Comparison of ENCODE assay signal across 9 mouse cellular contexts in genomic region chr7:105784556-105784955, GRCm38 (mm10). TPM values are rescaled to one million over a fixed set of nuclear protein-coding genes. Genes with fewer than 3 reads are reported as not detected.
DNase-seq lines count a peak whose midpoint lies in the region; ATAC-seq lines count a peak whose summit lies in the region.
"Had no signal": no experiment of that assay in that cellular context is flagged by ENCODE, and none has a peak within 500 bp of the region (broad histone marks: within the 10 kb centered on the region; RNA-seq: fewer than 3 reads in every experiment).

No protein-coding gene starts in this region.

- no peak for ATAC-seq in kidney, embryonic 15.5 days (replicated peaks; ENCODE audit: low FRiP score)
- no peak for ATAC-seq in embryonic facial prominence, embryonic 15.5 days (ENCODE audit: insufficient number of reproducible peaks, low FRiP score, low TSS enrichment, low read depth)
- ATAC-seq in hindbrain, embryonic 14.5 days (ENCODE audit: low FRiP score), result no peak
- no peak for ATAC-seq in midbrain, embryonic 16.5 days

- peak overlapping the region; percentile 71 for H3K4me2 ChIP-seq in kidney, embryonic 15.5 days
- peak overlapping the region; percentile 24; the same call in 1 of the 2 replicates for H3K4me2 ChIP-seq in embryonic facial prominence, embryonic 15.5 days (replicated peaks)
- H3K4me2 ChIP-seq in hindbrain, embryonic 14.5 days (replicated peaks), result peak overlapping the region; percentile 97
- H3K4me2 ChIP-seq in midbrain, embryonic 16.5 days (ENCODE audit: low read length), result peak overlapping the region; percentile 93

- H3K4me3 ChIP-seq in kidney, embryonic 15.5 days (replicated peaks), result peak overlapping the region; percentile 18; the same call in 1 of the 2 replicates
- 0 out of 2 replicates have a peak overlapping the region, but pooled peaks have one; percentile 4 for H3K4me3 ChIP-seq in embryonic facial prominence, embryonic 15.5 days (replicated peaks)
- peak overlapping the region; percentile 83 for H3K4me3 ChIP-seq in hindbrain, embryonic 14.5 days (replicated peaks; ENCODE audit: low read length)
- H3K4me3 ChIP-seq in midbrain, embryonic 16.5 days (ENCODE audit: low read depth, low read length), result peak overlapping the region; percentile 17; the same call in 1 of the 2 replicates

- no peaks in the 10 kb centered on the region for H3K9me3 ChIP-seq in kidney, embryonic 15.5 days (replicated peaks)
- no peaks in the 10 kb centered on the region for H3K9me3 ChIP-seq in embryonic facial prominence, embryonic 15.5 days (replicated peaks)
- no peaks in the 10 kb centered on the region for H3K9me3 ChIP-seq in hindbrain, embryonic 14.5 days (ENCODE audit: control insufficient read depth, low read length)
- H3K9me3 ChIP-seq in midbrain, embryonic 16.5 days (replicated peaks; ENCODE audit: control insufficient read depth, low read length, poor library complexity, severe bottlenecking), result no peaks in the 10 kb centered on the region

- peaks cover 51% of the 10 kb centered on the region for H3K4me1 ChIP-seq in kidney, embryonic 15.5 days
- peaks cover 51% of the 10 kb centered on the region for H3K4me1 ChIP-seq in embryonic facial prominence, embryonic 15.5 days
- H3K4me1 ChIP-seq in hindbrain, embryonic 14.5 days (replicated peaks; ENCODE audit: control insufficient read depth, insufficient read depth, low read length), result peaks cover 49% of the 10 kb centered on the region
- peaks cover 56% of the 10 kb centered on the region for H3K4me1 ChIP-seq in midbrain, embryonic 16.5 days (ENCODE audit: control insufficient read depth, insufficient read depth, low read length)

- H3K27ac ChIP-seq in kidney, embryonic 15.5 days, result peak overlapping the region; percentile 71
- no peak overlapping the region for H3K27ac ChIP-seq in embryonic facial prominence, embryonic 15.5 days (replicated peaks)
- peak overlapping the region; percentile 18; the same call in 1 of the 2 replicates for H3K27ac ChIP-seq in hindbrain, embryonic 14.5 days
- no peak overlapping the region for H3K27ac ChIP-seq in midbrain, embryonic 16.5 days (ENCODE audit: low read length)

- no peak overlapping the region for H3K9ac ChIP-seq in kidney, embryonic 15.5 days
- 0 out of 2 replicates have a peak overlapping the region, but pooled peaks have one; percentile 15 for H3K9ac ChIP-seq in embryonic facial prominence, embryonic 15.5 days
- peak overlapping the region; percentile 49; the same call in 1 of the 2 replicates for H3K9ac ChIP-seq in hindbrain, embryonic 14.5 days
- 0 out of 2 replicates have a peak overlapping the region, but pooled peaks have one; percentile 28 for H3K9ac ChIP-seq in midbrain, embryonic 16.5 days (ENCODE audit: low read depth, low read length)

- no peaks in the 10 kb centered on the region for H3K27me3 ChIP-seq in kidney, embryonic 15.5 days
- H3K27me3 ChIP-seq in embryonic facial prominence, embryonic 15.5 days, result no peaks in the 10 kb centered on the region
- no peaks in the 10 kb centered on the region for H3K27me3 ChIP-seq in hindbrain, embryonic 14.5 days (ENCODE audit: control insufficient read depth, insufficient read depth, low read length)
- no peaks in the 10 kb centered on the region for H3K27me3 ChIP-seq in midbrain, embryonic 16.5 days (ENCODE audit: control insufficient read depth, insufficient read depth, low read depth, low read length)

- no peak for DNase-seq in kidney, postnatal 36 days
- DNase-seq in hindbrain, embryonic 14.5 days (ENCODE audit: low spot score), result no peak
- DNase-seq in gastrocnemius, postnatal 25 days, result no peak
- DNase-seq in right cerebral cortex, postnatal 36 days (ENCODE audit: low spot score in 2 of 2), result no peak
- DNase-seq: cerebellum, adult 2 months; thymus, postnatal 25 days had no signal

- 7% methylated on average over 4 of the region's 4 CpGs for WGBS in kidney, embryonic 15.5 days
- 17% methylated on average over 4 of the region's 4 CpGs for WGBS in embryonic facial prominence, embryonic 15.5 days
- WGBS in hindbrain, embryonic 14.5 days, result 7% methylated on average over 4 of the region's 4 CpGs
- WGBS in midbrain, embryonic 16.5 days, result 22% methylated on average over 4 of the region's 4 CpGs

- peaks cover 30% of the 10 kb centered on the region for H3K36me3 ChIP-seq in kidney, embryonic 15.5 days
- peaks cover 17% of the 10 kb centered on the region for H3K36me3 ChIP-seq in embryonic facial prominence, embryonic 15.5 days
- peaks cover 60% of the 10 kb centered on the region for H3K36me3 ChIP-seq in hindbrain, embryonic 14.5 days (replicated peaks; ENCODE audit: control insufficient read depth, insufficient read depth)
- peaks cover 13% of the 10 kb centered on the region; the same call in 1 of the 2 replicates for H3K36me3 ChIP-seq in midbrain, embryonic 16.5 days (ENCODE audit: control insufficient read depth, insufficient read depth, low read length)

RNA-seq across cellular contexts. Expression of gene Dchs1, which starts 2.9 kb away (rescaled TPM):
- 10.2 and 12.1 TPM in 2 replicates for polyA plus RNA-seq in kidney, embryonic 15.5 days (2015; fragmentation: Nextera tagmentation; extraction: Ambion mirVana)
- polyA plus RNA-seq in embryonic facial prominence, embryonic 15.5 days (2015; fragmentation: Nextera tagmentation; extraction: Ambion mirVana), result 15.5 and 17.7 TPM in 2 replicates
- 21.1 and 23.2 TPM in 2 replicates for polyA plus RNA-seq in hindbrain, embryonic 14.5 days (2014; fragmentation: Nextera tagmentation; extraction: Ambion mirVana)
- polyA plus RNA-seq in midbrain, embryonic 16.5 days (2015; fragmentation: Nextera tagmentation; extraction: Ambion mirVana), result 12.5 and 14.3 TPM in 2 replicates
- 1 to 10 TPM; 4.3 to 5.3 TPM for total RNA-seq in gastrocnemius, postnatal 25 days (2021)

RNA-seq across cellular contexts. Expression of gene Mrpl17, which starts 26.3 kb away (rescaled TPM):
- 397 and 398 TPM in 2 replicates for polyA plus RNA-seq in kidney, embryonic 15.5 days (2015; fragmentation: Nextera tagmentation; extraction: Ambion mirVana)
- polyA plus RNA-seq in embryonic facial prominence, embryonic 15.5 days (2015; fragmentation: Nextera tagmentation; extraction: Ambion mirVana), result 345 and 355 TPM in 2 replicates
- polyA plus RNA-seq in hindbrain, embryonic 14.5 days (2014; fragmentation: Nextera tagmentation; extraction: Ambion mirVana), result 164 and 208 TPM in 2 replicates
- 160 TPM in 2 replicates for polyA plus RNA-seq in midbrain, embryonic 16.5 days (2015; fragmentation: Nextera tagmentation; extraction: Ambion mirVana)
- total RNA-seq in gastrocnemius, postnatal 25 days (2021), result 100 to 1,000 TPM in 1 of 2 experiments, 10 to 100 TPM in 1; 98.2 to 104 TPM

RNA-seq across cellular contexts. Expression of gene Tpp1, which starts 32.5 kb away (rescaled TPM):
- polyA plus RNA-seq in kidney, embryonic 15.5 days (2015; fragmentation: Nextera tagmentation; extraction: Ambion mirVana), result 92.7 and 94.9 TPM in 2 replicates
- polyA plus RNA-seq in embryonic facial prominence, embryonic 15.5 days (2015; fragmentation: Nextera tagmentation; extraction: Ambion mirVana), result 67.0 and 82.0 TPM in 2 replicates
- 48.2 and 51.6 TPM in 2 replicates for polyA plus RNA-seq in hindbrain, embryonic 14.5 days (2014; fragmentation: Nextera tagmentation; extraction: Ambion mirVana)
- polyA plus RNA-seq in midbrain, embryonic 16.5 days (2015; fragmentation: Nextera tagmentation; extraction: Ambion mirVana), result 32.1 and 38.6 TPM in 2 replicates
- total RNA-seq in gastrocnemius, postnatal 25 days (2021), result 10 to 100 TPM; 37.5 to 38.7 TPM

RNA-seq across cellular contexts. Expression of gene Taf10, which starts 40.4 kb away (rescaled TPM):
- 127 and 136 TPM in 2 replicates for polyA plus RNA-seq in kidney, embryonic 15.5 days (2015; fragmentation: Nextera tagmentation; extraction: Ambion mirVana)
- polyA plus RNA-seq in embryonic facial prominence, embryonic 15.5 days (2015; fragmentation: Nextera tagmentation; extraction: Ambion mirVana), result 128 and 131 TPM in 2 replicates
- polyA plus RNA-seq in hindbrain, embryonic 14.5 days (2014; fragmentation: Nextera tagmentation; extraction: Ambion mirVana), result 128 and 140 TPM in 2 replicates
- polyA plus RNA-seq in midbrain, embryonic 16.5 days (2015; fragmentation: Nextera tagmentation; extraction: Ambion mirVana), result 76.5 and 78.4 TPM in 2 replicates
- total RNA-seq in gastrocnemius, postnatal 25 days (2021), result 10 to 100 TPM; 79.5 to 84.6 TPM

RNA-seq across cellular contexts. Expression of gene Rrp8, which starts 47.4 kb away (rescaled TPM):
- polyA plus RNA-seq in kidney, embryonic 15.5 days (2015; fragmentation: Nextera tagmentation; extraction: Ambion mirVana), result 44.8 and 49.6 TPM in 2 replicates
- 35.4 and 40.9 TPM in 2 replicates for polyA plus RNA-seq in embryonic facial prominence, embryonic 15.5 days (2015; fragmentation: Nextera tagmentation; extraction: Ambion mirVana)
- polyA plus RNA-seq in hindbrain, embryonic 14.5 days (2014; fragmentation: Nextera tagmentation; extraction: Ambion mirVana), result 21.3 and 24.1 TPM in 2 replicates
- polyA plus RNA-seq in midbrain, embryonic 16.5 days (2015; fragmentation: Nextera tagmentation; extraction: Ambion mirVana), result 22.4 and 23.4 TPM in 2 replicates
- total RNA-seq in gastrocnemius, postnatal 25 days (2021), result 1 to 10 TPM; 8.9 to 9.0 TPM

Comparison
In these comparisons a context has a peak if more than half of its experiments do, and no peak if none do; other contexts are left out.
1. H3K27ac ChIP-seq: peak in kidney, embryonic 15.5 days (single experiment) and hindbrain, embryonic 14.5 days (single experiment); none in embryonic facial prominence, embryonic 15.5 days (single experiment) and midbrain, embryonic 16.5 days (single experiment).
2. H3K4me2 ChIP-seq: peak in every context shown above with its lines; median percentile 97 in hindbrain, embryonic 14.5 days; 93 in midbrain, embryonic 16.5 days; 71 in kidney, embryonic 15.5 days; 24 in embryonic facial prominence, embryonic 15.5 days.
3. H3K4me3 ChIP-seq: peak in every context shown above with its lines; median percentile 83 in hindbrain, embryonic 14.5 days; 18 in kidney, embryonic 15.5 days; 17 in midbrain, embryonic 16.5 days; 4 in embryonic facial prominence, embryonic 15.5 days.